Mouse (Mus musculus): ENCODE measurements around the gene Gm9573. TPM values are rescaled to one million over a fixed set of nuclear protein-coding genes. Genes with fewer than 3 reads are reported as not detected.

Gm9573 gene
- polyA plus RNA-seq, 1 experiment from 2014 or later, result not detected

DNA sequence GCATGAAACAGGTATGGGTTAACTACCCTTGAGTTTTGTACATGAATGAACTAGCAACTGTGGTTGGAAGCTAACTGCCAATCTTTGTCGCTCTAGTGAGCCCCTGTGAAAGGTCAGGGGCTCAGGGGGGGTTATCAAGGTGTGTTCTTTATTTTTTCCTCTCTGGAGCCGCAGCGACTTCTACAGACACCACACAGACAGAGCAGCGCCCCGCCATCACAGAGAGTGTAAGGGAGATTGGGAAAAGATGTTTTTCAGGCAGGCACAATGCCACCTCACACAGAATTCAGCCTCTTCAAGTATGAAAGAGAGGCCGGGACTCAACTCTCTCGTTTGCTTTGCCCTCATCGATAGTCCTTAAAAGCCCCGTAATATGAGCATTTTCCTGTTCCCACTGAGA lies 34.3 kb downstream of the Gm9573 start:
- Histone ChIP-seq H3K36me3 (no peaks in the 10 kb centered on the region), H3K4me3 (no peak overlapping the region), H3K9ac (no peak overlapping the region), H3K9me3 (no peaks in the 10 kb centered on the region; the same call in 1 of the 2 replicates), H3K27ac (replicated peaks) (no peak overlapping the region), H3K27me3 (no peaks in the 10 kb centered on the region), H3K4me2 (no peak overlapping the region), H3K4me1 (replicated peaks) (peaks cover 6% of the 10 kb centered on the region; the same call in 1 of the 2 replicates)
- WGBS, result 89% methylated on average over 9 of the region's 9 CpGs
- no peak for ATAC-seq (ENCODE audit: low read depth)

DNA sequence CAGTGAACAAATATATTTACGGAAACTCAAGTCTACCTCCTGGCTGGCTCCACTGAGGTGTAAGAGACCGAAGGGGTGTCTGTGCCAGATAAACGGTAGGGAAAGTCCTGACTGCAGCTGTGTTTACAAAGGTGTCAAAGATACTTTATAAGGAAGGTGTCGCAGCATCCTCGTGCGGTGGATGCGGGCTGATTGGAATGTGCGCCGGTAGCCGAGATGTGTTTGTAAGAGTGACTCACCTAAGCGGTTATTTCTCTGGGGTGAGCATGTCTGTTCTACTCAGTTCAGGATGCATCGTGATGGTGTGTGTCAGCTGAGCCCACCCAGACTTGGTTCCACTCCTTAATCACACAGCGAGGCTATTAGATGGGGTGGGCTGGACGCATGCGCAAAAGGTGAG lies 34.7 kb downstream of the Gm9573 start:
- ATAC-seq (ENCODE audit: low read depth), result no peak
- Histone ChIP-seq H3K27me3 (no peaks in the 10 kb centered on the region), H3K27ac (replicated peaks) (0 out of 2 replicates have a peak overlapping the region, but pooled peaks have one; percentile 67), H3K4me1 (replicated peaks) (peaks cover 6% of the 10 kb centered on the region; the same call in 1 of the 2 replicates), H3K9me3 (no peaks in the 10 kb centered on the region; the same call in 1 of the 2 replicates), H3K4me3 (no peak overlapping the region), H3K36me3 (no peaks in the 10 kb centered on the region), H3K4me2 (no peak overlapping the region), H3K9ac (no peak overlapping the region)
- WGBS, result 92% methylated on average over 15 of the region's 15 CpGs

DNA sequence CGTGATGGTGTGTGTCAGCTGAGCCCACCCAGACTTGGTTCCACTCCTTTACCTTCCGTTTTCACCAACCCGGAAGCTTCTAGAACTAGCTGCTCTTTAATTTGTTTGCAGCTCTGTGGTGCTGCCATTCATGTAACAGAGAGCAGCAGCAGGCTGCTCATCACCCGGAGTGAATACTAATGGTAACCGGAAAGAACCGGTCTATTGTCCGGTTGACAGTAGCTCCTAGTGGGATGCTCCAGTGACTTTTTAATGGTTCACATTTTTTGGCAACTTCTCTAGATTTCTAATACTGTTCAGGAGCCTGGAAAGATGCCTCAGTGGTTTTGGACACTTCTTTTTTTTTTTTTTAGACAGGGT lies 35.2 kb downstream of the Gm9573 start:
- no peaks in the 10 kb centered on the region for H3K27me3 ChIP-seq
- H3K36me3 ChIP-seq, result no peaks in the 10 kb centered on the region
- no peak overlapping the region for H3K9ac ChIP-seq
- H3K27ac ChIP-seq (replicated peaks), result peak overlapping the region; percentile 67
- 57% methylated on average over 7 of the region's 7 CpGs for WGBS
- H3K4me2 ChIP-seq, result 0 out of 2 replicates have a peak overlapping the region, but pooled peaks have one; percentile 4
- peaks cover 6% of the 10 kb centered on the region; the same call in 1 of the 2 replicates for H3K4me1 ChIP-seq (replicated peaks)
- H3K4me3 ChIP-seq, result no peak overlapping the region
- peak; percentile 66 for ATAC-seq (ENCODE audit: low read depth)
- H3K9me3 ChIP-seq, result no peaks in the 10 kb centered on the region; the same call in 1 of the 2 replicates

DNA sequence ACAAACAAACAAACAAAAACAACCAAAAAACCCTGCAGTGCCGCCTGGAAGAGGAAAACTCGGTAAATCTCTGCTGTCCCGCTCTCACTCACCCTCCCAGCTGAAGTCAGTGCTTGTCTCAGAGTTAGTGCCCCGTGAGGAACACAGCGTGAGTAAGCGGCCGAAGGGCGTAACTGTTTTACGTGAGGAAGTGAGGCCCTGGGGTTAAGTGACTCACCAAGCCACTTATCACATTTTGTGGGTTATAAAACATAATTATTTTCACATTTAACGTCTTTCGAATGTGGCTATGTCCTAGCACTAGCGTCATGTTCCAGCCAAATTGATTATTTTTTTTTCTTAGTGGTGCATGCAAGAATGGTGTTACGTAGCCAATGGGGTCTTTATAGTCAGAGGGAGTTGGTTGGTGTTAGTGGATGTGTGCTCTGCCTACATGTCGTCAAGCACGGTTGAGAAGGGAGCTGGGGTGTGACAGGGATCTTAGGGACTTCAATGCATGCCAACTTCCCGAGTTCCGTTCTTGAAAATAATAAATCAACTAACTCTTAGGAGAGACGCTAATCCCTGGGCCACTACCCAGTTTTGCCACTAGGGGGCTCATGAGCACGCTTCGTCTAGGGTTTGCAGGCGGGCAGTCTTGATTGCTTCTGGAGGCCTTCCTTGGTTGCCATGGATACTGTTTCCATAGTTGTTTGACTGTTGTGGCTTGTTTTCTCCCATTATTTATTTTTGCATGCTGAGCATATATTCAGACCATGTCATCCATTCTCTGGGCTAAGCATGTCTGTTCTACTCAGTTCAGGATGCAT lies 35.8 kb downstream of the Gm9573 start:
- 43% methylated on average over 21 of the region's 21 CpGs for WGBS
- 0 out of 2 replicates have a peak overlapping the region, but pooled peaks have one; percentile 4 for H3K4me2 ChIP-seq
- no peaks in the 10 kb centered on the region; the same call in 1 of the 2 replicates for H3K9me3 ChIP-seq
- no peak overlapping the region for H3K4me3 ChIP-seq
- H3K27ac ChIP-seq (replicated peaks), result peak overlapping the region; percentile 67
- peaks cover 6% of the 10 kb centered on the region; the same call in 1 of the 2 replicates for H3K4me1 ChIP-seq (replicated peaks)
- ATAC-seq (ENCODE audit: low read depth), result peak; percentile 86
- H3K9ac ChIP-seq, result no peak overlapping the region
- no peaks in the 10 kb centered on the region for H3K36me3 ChIP-seq
- no peaks in the 10 kb centered on the region for H3K27me3 ChIP-seq

DNA sequence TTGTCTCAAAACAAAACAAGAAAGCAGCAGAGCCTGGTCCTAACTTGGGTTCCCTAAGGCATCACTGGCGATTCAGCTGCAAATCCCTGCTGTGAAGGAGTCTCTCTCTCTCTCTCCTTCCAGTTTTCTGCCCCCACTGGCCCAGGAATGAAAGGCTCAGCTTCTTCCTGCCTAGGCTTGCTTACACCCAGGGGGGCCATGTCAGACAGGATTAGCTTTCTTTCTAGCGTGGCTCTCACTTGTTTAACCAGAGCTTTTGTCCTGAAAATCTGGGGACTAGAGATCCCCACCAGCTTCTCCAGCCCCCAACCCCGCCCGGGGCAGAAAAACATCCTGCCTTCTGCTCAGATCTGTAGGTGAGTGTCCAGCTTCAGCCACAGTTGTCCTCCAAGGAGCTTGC lies 38.0 kb downstream of the Gm9573 start:
- H3K4me2 ChIP-seq, result no peak overlapping the region
- no peak overlapping the region for H3K27ac ChIP-seq (replicated peaks)
- 46% methylated on average over 4 of the region's 4 CpGs for WGBS
- H3K4me1 ChIP-seq (replicated peaks), result peaks cover 9% of the 10 kb centered on the region
- no peak overlapping the region for H3K9ac ChIP-seq
- ATAC-seq (ENCODE audit: low read depth), result no peak
- H3K36me3 ChIP-seq, result no peaks in the 10 kb centered on the region
- no peaks in the 10 kb centered on the region for H3K27me3 ChIP-seq
- no peaks in the 10 kb centered on the region; the same call in 1 of the 2 replicates for H3K9me3 ChIP-seq
- H3K4me3 ChIP-seq, result no peak overlapping the region

DNA sequence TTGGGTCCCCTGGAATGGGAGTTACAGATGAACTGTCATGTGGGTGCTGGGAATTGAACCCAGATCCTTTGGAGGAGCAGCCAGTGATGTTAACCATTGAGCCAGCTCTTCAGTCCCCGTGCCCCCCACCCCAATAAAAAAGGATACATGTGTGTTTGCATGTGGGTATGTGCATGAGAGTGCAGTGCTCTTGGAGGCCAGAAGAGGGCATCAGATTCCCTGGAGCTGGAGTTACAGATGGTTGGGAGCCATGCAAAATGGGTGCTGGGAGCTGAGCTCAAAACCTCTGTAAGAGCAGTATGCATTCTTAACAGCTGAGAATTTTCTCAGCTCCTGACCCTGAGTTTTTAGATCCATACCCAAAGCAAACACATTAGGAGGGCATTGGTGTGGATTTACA lies 39.1 kb downstream of the Gm9573 start:
- no peak overlapping the region for H3K9ac ChIP-seq
- no peak overlapping the region for H3K4me2 ChIP-seq
- 74% methylated on average over 1 of the region's 1 CpGs for WGBS
- ATAC-seq (ENCODE audit: low read depth), result no peak
- peaks cover 9% of the 10 kb centered on the region for H3K4me1 ChIP-seq (replicated peaks)
- no peaks in the 10 kb centered on the region; the same call in 1 of the 2 replicates for H3K9me3 ChIP-seq
- no peak overlapping the region for H3K4me3 ChIP-seq
- H3K36me3 ChIP-seq, result no peaks in the 10 kb centered on the region
- no peaks in the 10 kb centered on the region for H3K27me3 ChIP-seq
- no peak overlapping the region for H3K27ac ChIP-seq (replicated peaks)

DNA sequence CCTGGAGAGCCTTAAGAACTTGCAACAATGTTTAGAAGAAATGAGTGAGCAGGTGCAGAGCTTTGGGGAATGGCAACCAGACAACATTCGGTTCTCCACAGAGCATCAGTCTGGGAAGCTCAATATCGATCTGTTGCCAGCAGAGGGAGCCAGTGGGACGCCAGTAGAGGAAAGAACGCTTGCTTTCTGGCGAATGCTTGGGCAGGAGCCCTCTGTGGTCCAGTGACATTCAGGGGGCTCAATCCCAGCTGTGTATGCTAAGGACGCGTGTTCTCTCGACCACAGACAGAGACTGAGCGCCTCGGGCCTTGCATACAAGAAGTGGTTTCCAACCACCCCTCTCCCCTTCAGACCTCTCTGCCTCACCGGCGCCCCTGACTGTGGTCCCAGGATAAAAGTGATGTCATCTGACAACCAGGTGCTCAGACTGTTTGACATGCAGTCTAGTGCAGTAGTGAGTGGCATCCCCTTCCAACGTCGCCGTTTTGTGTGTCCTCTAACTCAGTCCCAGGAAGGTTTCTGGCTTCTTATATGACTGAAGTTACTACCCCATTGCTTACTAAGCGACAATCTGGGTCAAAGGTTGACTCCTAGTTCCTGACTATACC lies 42.0 kb downstream of the Gm9573 start:
- Histone ChIP-seq H3K4me3 (0 out of 2 replicates have a peak overlapping the region, but pooled peaks have one; percentile 9), H3K9me3 (no peaks in the 10 kb centered on the region; the same call in 1 of the 2 replicates), H3K27ac (replicated peaks) (no peak overlapping the region), H3K36me3 (no peaks in the 10 kb centered on the region), H3K4me2 (peak overlapping the region; percentile 42), H3K4me1 (replicated peaks) (peaks cover 3% of the 10 kb centered on the region), H3K27me3 (no peaks in the 10 kb centered on the region), H3K9ac (peak overlapping the region; percentile 51; the same call in 1 of the 2 replicates)
- peak; percentile 72 for ATAC-seq (ENCODE audit: low read depth)
- 16% methylated on average over 16 of the region's 16 CpGs for WGBS

DNA sequence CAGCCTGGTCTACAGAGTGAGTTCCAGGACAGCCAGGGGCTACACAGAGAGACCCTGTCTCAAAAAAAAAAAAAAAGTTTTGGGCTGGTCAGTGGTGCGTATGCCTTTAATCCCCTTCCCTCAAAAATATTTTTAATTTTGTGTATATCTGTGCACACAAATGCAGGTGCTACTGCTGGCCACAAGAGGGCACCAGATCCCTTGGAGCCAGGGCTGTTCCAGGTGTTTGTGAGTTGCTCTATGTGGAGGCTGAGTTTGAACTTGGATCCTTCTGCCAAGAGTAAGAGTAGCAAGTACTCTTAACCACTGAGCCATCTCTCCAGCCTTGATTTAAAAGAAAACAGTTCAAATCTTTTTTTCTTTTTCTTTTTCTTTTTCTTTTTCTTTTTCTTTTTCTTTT lies 43.5 kb downstream of the Gm9573 start:
- no peak overlapping the region for H3K27ac ChIP-seq (replicated peaks)
- no peaks in the 10 kb centered on the region for H3K36me3 ChIP-seq
- H3K4me1 ChIP-seq (replicated peaks), result peaks cover 3% of the 10 kb centered on the region
- no peaks in the 10 kb centered on the region for H3K27me3 ChIP-seq
- no peak overlapping the region for H3K9ac ChIP-seq
- WGBS, result 85% methylated on average over 1 of the region's 1 CpGs
- no peak overlapping the region for H3K4me3 ChIP-seq
- no peaks in the 10 kb centered on the region; the same call in 1 of the 2 replicates for H3K9me3 ChIP-seq
- ATAC-seq (ENCODE audit: low read depth), result no peak
- no peak overlapping the region for H3K4me2 ChIP-seq

DNA sequence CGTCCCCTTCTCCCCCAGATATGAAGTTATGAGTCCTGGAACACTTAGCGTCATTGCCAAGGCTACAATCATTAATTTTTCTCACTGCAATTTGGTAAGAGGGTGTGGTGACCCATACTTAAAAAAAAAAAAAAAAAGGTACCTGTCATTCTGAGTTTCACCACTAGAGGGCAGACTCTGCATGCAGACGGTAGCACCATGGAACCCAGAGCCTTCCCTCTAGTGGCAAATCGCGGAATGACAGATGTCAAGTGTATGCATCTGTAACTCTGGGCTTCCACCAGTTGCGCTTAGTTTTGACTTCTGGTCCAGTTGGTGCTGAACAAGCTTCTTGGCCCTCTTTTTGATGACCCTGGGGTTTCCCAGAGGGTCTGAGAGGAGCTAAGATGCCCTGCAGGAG lies 48.2 kb downstream of the Gm9573 start:
- no peaks in the 10 kb centered on the region for H3K9me3 ChIP-seq
- H3K4me3 ChIP-seq, result no peak overlapping the region
- no peak for ATAC-seq (ENCODE audit: low read depth)
- no peak overlapping the region for H3K9ac ChIP-seq
- H3K36me3 ChIP-seq, result no peaks in the 10 kb centered on the region
- no peaks in the 10 kb centered on the region for H3K4me1 ChIP-seq (replicated peaks)
- 20% methylated on average over 6 of the region's 6 CpGs for WGBS
- H3K4me2 ChIP-seq, result no peak overlapping the region
- no peak overlapping the region for H3K27ac ChIP-seq (replicated peaks)
- H3K27me3 ChIP-seq, result no peaks in the 10 kb centered on the region

DNA sequence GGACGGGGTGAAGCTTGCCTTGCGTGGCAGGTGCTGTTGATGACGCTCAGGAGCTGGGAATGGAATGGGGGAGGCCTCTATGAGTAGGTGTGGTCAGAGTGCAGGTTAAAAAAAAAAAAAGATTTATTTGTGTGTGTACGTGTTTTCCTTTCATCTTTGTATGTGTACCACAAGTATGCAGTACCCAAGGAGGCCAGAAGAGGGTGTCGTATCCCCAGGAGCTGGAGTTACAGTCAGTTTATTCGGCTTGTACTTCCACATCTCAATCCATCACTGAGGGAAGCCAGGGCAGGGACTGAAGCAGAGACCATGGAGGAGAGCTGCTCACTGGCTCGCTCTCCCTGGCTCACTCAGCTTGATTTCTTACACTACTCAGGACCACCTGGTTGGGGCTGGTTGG lies 55.0 kb downstream of the Gm9573 start:
- no peak overlapping the region for H3K27ac ChIP-seq (replicated peaks)
- no peak overlapping the region for H3K9ac ChIP-seq
- H3K4me3 ChIP-seq, result no peak overlapping the region
- H3K4me2 ChIP-seq, result no peak overlapping the region
- WGBS, result 92% methylated on average over 7 of the region's 7 CpGs
- no peaks in the 10 kb centered on the region for H3K9me3 ChIP-seq
- no peak for ATAC-seq (ENCODE audit: low read depth)
- H3K27me3 ChIP-seq, result peaks cover 23% of the 10 kb centered on the region
- H3K4me1 ChIP-seq (replicated peaks), result peaks cover 13% of the 10 kb centered on the region
- no peaks in the 10 kb centered on the region for H3K36me3 ChIP-seq

DNA sequence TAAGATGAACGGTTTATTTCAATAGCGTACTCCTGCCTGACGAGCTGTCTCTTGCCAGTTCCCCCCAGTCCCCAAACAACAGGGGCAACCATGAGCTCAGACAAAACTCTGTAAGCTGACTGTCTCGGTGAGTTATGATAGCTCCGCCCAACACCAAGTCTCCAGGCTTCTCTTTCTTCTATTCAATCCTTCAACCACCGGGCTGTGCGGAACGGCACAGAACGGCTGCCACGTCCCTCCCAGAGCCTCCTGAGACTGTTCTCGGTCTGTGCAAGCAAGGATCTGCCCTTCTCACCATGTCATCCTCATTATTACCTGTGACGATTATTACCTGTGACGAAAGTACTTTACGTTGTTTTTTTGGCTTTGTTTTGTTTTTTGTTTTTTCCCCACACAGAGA lies 55.6 kb downstream of the Gm9573 start:
- no peaks in the 10 kb centered on the region for H3K9me3 ChIP-seq
- H3K4me2 ChIP-seq, result no peak overlapping the region
- 30% methylated on average over 14 of the region's 14 CpGs for WGBS
- ATAC-seq (ENCODE audit: low read depth), result 0 out of 2 replicates have a peak, but pooled peaks have one; percentile 24
- peaks cover 13% of the 10 kb centered on the region for H3K4me1 ChIP-seq (replicated peaks)
- no peak overlapping the region for H3K4me3 ChIP-seq
- H3K9ac ChIP-seq, result no peak overlapping the region
- H3K27me3 ChIP-seq, result peaks cover 23% of the 10 kb centered on the region
- H3K27ac ChIP-seq (replicated peaks), result no peak overlapping the region
- H3K36me3 ChIP-seq, result no peaks in the 10 kb centered on the region

Measured in neural tube, embryonic 13.5 days (tissue).